Mouse (Mus musculus) liver, embryonic 14.5 days (tissue): ENCODE data around the gene Ppfia2. TPM values are rescaled to one million over a fixed set of nuclear protein-coding genes. Genes with fewer than 3 reads are reported as not detected.

ENCODE experiments used
- ATAC-seq: fragments of 200-750 bp; cut with Nextera tagmentation; 2 replicates; pipeline ENCODE4 v1.8.0; 2017; ENCODE audit warnings: moderate number of reproducible peaks, mild to moderate bottlenecking, moderate library complexity; ENCODE audit not compliant: insufficient read depth
- DNase-seq, 3 experiments: peaks; one replicate each; pipeline ENCODE4 v3.0.0-alpha.2; 2012 to 2013; ENCODE audit warnings: low read depth in 3 of 3, low spot score in 3 of 3
- H3K27ac ChIP-seq: fragments of 300-500 bp; sonication (generic); 2 replicates; pipeline ENCODE4 v1.5.1; 2014; ENCODE audit warnings: moderate library complexity, mild to moderate bottlenecking, control low read depth, inconsistent platforms
- H3K27me3 ChIP-seq: fragments of 300-500 bp; sonication (generic); 2 replicates; pipeline ENCODE4 v1.6.1; 2014; ENCODE audit warnings: mild to moderate bottlenecking, low read length, moderate library complexity; ENCODE audit not compliant: control insufficient read depth, insufficient read depth
- H3K36me3 ChIP-seq: fragments of 300-500 bp; sonication (generic); replicated peaks from 2 replicates; pipeline ENCODE4 v1.6.1; 2014; ENCODE audit warnings: low read depth; ENCODE audit not compliant: control insufficient read depth, insufficient read depth
- H3K4me1 ChIP-seq, 2 experiments: fragments of 200-500 bp in 1 of 2; fragments of 300-500 bp in 1 of 2; sonication (generic) in 1 of 2; replicated peaks; 2 replicates each; pipeline ENCODE4 v1.6.1; 2012 to 2014; ENCODE audit warnings: antibody characterized with exemption in 1 of 2, inconsistent platforms in 1 of 2, low read length in 1 of 2; ENCODE audit not compliant: control insufficient read depth in 2 of 2, insufficient read depth in 2 of 2
- H3K4me2 ChIP-seq: fragments of 300-500 bp; sonication (generic); 2 replicates; pipeline ENCODE4 v1.6.1; 2014; ENCODE audit warnings: low read depth, mild to moderate bottlenecking, control low read depth, moderate library complexity
- H3K4me3 ChIP-seq, 2 experiments: fragments of 200-500 bp in 1 of 2; fragments of 300-500 bp in 1 of 2; sonication (generic) in 1 of 2; 2 replicates each; pipeline ENCODE4 v1.5.1; 2012 to 2014; ENCODE audit warnings: low read depth in 2 of 2, low read length in 2 of 2, mild to moderate bottlenecking in 2 of 2, control low read depth in 1 of 2, inconsistent platforms in 1 of 2, moderate library complexity in 1 of 2; ENCODE audit not compliant: insufficient read depth in 1 of 2
- H3K9ac ChIP-seq: fragments of 300-500 bp; sonication (generic); replicated peaks from 2 replicates; pipeline ENCODE4 v1.6.1; 2014; ENCODE audit warnings: mild to moderate bottlenecking, control low read depth, moderate library complexity
- H3K9me3 ChIP-seq: fragments of 300-500 bp; sonication (generic); 2 replicates; pipeline ENCODE4 v1.6.1; 2016; ENCODE audit warnings: low read length, mixed read lengths; ENCODE audit not compliant: control insufficient read depth
- CTCF ChIP-seq: IDR thresholded peaks from 2 replicates; pipeline ENCODE4 v1.5.1; 2016; ENCODE audit warnings: antibody characterized with exemption, low read depth, control low read depth
- EP300 ChIP-seq: IDR thresholded peaks from 2 replicates; pipeline ENCODE4 v1.6.1; 2016; ENCODE audit warnings: antibody characterized with exemption, low read depth
- WGBS: fragments of 180-500 bp; shearing (Covaris S2); extraction: QIAGEN DNeasy Blood & Tissue Kit; methylation state at CpG from one replicate; pipeline ENCODE4 v1.1.7; 2014; ENCODE audit not compliant: insufficient replicate concordance; 5-methylcytosine and 5-hydroxymethylcytosine counted together
- polyA plus RNA-seq, 2 experiments: library from polyadenylated mRNA; depleted of rRNA in 1 of 2; stranded (reverse) in 1 of 2; unstranded in 1 of 2; fragments of >200 nt; fragmentation: Nextera tagmentation in 1 of 2; extraction: Ambion mirVana in 1 of 2; gene quantifications; 2 replicates each; pipeline versions ENCODE4 v1.2.1 to v1.2.3; 2012 to 2014

Ppfia2 gene
- polyA plus RNA-seq, 2 experiments: 0.02 to 0.04 TPM

DNA sequence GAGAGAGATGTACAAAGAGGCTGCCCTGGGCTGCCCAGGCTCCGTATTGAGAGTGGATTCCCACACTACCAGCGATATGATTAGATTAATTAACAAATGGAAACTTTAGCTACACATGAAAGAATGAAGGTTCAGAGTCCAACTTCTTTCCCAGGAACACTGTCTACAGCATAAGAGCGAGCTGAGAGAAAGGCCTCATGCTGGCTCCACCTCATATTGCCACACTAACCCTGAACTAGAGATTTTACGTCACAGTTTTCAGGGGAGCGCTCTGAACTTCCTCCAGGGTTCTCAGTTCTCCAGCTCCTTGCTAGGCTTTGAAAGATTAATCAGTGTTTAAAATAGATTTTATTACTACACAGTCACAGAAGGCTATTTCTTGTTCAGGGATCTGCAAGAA lies 471.2 kb downstream of the Ppfia2 start:
- H3K36me3 ChIP-seq: no peaks in the 10 kb centered on the region
- TF ChIP-seq CTCF (no peak), EP300 (no peak)
- no peak overlapping the region for H3K9ac ChIP-seq
- 57% methylated on average over 5 of the region's 5 CpGs for WGBS
- H3K27ac ChIP-seq: no peak overlapping the region
- DNase-seq (no peak), ATAC-seq (no peak)
- H3K27me3 ChIP-seq: no peaks in the 10 kb centered on the region
- H3K9me3 ChIP-seq: no peaks in the 10 kb centered on the region
- no peaks in the 10 kb centered on the region for H3K4me1 ChIP-seq
- no peak overlapping the region for H3K4me3 ChIP-seq
- no peak overlapping the region for H3K4me2 ChIP-seq

DNA sequence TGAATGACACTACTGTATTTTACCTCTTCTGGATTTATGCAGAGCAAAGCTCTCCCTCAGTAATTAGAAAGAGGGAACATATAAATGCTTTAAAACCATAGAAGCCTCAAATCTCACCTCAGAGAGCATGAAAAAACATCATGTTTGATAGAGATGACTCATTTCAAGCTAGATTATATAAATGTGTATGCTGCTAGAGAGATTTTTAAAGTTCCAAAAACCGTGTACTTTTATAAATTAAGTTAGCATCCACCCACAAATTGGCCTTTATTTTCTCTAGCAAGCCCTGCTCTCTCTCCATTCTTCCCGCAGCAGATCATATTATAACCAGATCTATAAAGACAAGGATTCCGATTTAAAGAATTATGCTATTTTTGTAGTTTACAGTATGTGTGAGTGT lies 488.9 kb downstream of the Ppfia2 start:
- Histone ChIP-seq H3K4me1 (no peaks in the 10 kb centered on the region), H3K36me3 (no peaks in the 10 kb centered on the region), H3K9ac (no peak overlapping the region), H3K4me2 (no peak overlapping the region), H3K27ac (no peak overlapping the region), H3K27me3 (no peaks in the 10 kb centered on the region), H3K9me3 (no peaks in the 10 kb centered on the region), H3K4me3 (no peak overlapping the region)
- no peak for TF ChIP-seq CTCF
- TF ChIP-seq EP300: no peak
- 49% methylated on average over 3 of the region's 3 CpGs for WGBS
- ATAC-seq: no peak
- DNase-seq: no peak

DNA sequence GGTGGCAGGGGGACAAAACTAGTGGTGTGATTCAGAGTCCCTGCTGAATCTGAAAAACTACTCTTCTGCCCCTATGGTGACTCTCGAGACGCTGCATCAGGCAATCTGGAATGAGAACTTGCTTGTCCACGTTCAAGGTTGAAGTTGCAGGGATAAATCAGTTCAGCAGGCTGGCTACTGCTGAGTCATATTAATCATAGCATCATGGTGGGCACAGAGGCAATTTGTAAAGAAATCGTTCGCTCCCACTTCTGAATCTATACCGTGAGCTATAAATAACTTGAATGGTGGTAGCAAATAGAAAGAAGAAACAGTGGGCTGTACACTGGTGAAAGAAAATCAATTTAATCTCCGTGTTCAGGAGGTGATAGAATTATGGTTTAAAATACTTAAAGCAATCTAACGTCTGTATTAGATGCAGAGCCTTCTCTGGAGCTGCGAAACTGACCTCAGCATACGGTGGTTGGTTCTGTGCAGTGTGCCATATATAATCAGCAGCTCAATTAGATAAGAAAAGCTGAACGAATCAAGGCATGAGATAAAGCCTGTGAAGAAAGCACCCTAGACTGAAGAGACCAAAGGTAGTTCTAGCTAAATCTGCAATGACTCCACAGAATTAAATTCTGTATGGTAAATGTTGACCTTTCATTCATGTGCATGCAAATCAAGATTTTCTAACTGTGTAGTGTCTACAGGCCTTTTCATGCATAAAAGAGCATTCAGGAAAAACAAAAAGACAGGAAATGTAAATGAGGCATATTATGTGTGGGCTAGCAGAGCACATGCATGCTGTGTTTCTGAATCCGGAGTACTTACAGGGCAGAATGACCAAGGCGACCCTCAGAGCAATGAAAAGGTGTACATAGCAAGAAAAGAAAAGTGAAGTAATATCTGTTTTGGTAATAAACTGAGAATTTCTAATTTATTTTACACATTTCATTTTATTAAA lies 505.3 kb downstream of the Ppfia2 start:
- 60% methylated on average over 13 of the region's 13 CpGs for WGBS
- Histone ChIP-seq H3K27ac (no peak overlapping the region), H3K4me1 (no peaks in the 10 kb centered on the region), H3K4me3 (no peak overlapping the region), H3K9me3 (no peaks in the 10 kb centered on the region), H3K36me3 (no peaks in the 10 kb centered on the region), H3K9ac (no peak overlapping the region), H3K27me3 (no peaks in the 10 kb centered on the region), H3K4me2 (no peak overlapping the region)
- DNase-seq: no peak
- TF ChIP-seq EP300 (no peak), CTCF (no peak)
- no peak for ATAC-seq
